ENCODE assay signal across 9 mouse cellular contexts in the genomic region with DNA sequence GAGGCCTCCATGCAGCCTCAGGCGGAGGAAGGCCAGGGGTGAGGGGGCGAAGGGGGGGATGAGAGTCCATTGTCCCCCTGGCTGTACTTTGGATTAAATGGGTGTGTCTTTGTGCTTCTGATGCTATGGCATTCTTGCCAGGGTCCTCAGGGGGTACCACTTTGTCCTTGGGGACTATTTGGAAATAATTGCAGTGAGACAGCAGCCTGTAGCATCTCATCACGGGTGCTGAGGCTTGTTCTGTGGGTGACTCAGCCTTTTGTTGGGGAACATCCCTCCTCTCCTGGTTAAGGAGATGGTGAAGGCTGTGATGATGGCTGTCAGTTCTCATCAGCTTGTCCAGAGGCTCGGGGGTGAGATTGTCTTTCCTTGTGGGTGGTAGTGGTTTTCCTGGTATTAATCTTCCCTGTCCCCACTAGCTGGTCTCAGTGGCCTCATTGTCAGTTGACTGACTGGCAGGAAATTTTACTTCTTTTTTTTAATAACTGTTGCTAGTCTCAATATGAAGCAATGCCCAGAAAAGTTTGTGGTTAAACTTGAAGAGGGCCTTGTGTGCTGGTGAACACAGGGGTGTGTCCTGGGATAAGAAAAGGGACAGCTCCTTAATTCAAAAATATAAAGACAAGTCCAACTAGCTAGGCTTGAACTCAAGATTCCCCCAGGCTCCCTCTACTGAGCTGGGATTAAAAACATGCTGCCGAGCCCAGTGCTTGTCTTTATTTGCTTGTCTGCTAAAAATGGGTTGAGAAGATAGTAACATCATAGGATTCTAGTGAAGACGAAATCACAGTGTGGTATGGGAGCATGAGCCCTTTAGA. TPM values are rescaled to one million over a fixed set of nuclear protein-coding genes. Genes with fewer than 3 reads are reported as not detected.
A peak's percentile ranks its signal among the peaks of the same experiment; 100 is the strongest.
DNase-seq lines count a peak whose midpoint lies in the region; ATAC-seq lines count a peak whose summit lies in the region.
"Had no signal": no experiment of that assay in that cellular context is flagged by ENCODE, and none has a peak within 500 bp of the region (broad histone marks: within the 10 kb centered on the region; RNA-seq: fewer than 3 reads in every experiment).

No protein-coding gene starts in this region.

- no peak overlapping the region for H3K27ac ChIP-seq in forebrain, embryonic 13.5 days
- peak overlapping the region; percentile 87 for H3K27ac ChIP-seq in liver, embryonic 15.5 days (replicated peaks)

- peak overlapping the region; percentile 96 for H3K4me2 ChIP-seq in forebrain, embryonic 13.5 days
- peak overlapping the region; percentile 98 for H3K4me2 ChIP-seq in liver, embryonic 15.5 days

- H3K9me3 ChIP-seq in forebrain, embryonic 13.5 days (replicated peaks): no peaks in the 10 kb centered on the region
- H3K9me3 ChIP-seq in liver, embryonic 15.5 days (replicated peaks): no peaks in the 10 kb centered on the region

- no peaks in the 10 kb centered on the region for H3K27me3 ChIP-seq in forebrain, embryonic 13.5 days
- no peaks in the 10 kb centered on the region for H3K27me3 ChIP-seq in liver, embryonic 15.5 days

- peaks cover 20% of the 10 kb centered on the region for H3K4me1 ChIP-seq in forebrain, embryonic 13.5 days
- peaks cover 47% of the 10 kb centered on the region for H3K4me1 ChIP-seq in liver, embryonic 15.5 days (replicated peaks)

- ATAC-seq in forebrain, embryonic 13.5 days: no peak
- no peak for ATAC-seq in liver, embryonic 15.5 days (ENCODE audit: insufficient read depth)

- peak overlapping the region; percentile 97 for H3K4me3 ChIP-seq in forebrain, embryonic 13.5 days
- H3K4me3 ChIP-seq in liver, embryonic 15.5 days (replicated peaks): peak overlapping the region; percentile 84

- H3K9ac ChIP-seq in forebrain, embryonic 13.5 days: peak overlapping the region; percentile 89
- H3K9ac ChIP-seq in liver, embryonic 15.5 days: peak overlapping the region; percentile 88

- peaks cover 28% of the 10 kb centered on the region for H3K36me3 ChIP-seq in forebrain, embryonic 13.5 days (ENCODE audit: poor library complexity, severe bottlenecking)
- peaks cover 30% of the 10 kb centered on the region for H3K36me3 ChIP-seq in liver, embryonic 15.5 days (replicated peaks)

- whole genome bisulfite sequencing in forebrain, embryonic 13.5 days: 35% methylated on average over 6 of the region's 6 CpGs
- 31% methylated on average over 6 of the region's 6 CpGs for WGBS in liver, embryonic 15.5 days (ENCODE audit: insufficient replicate concordance)

- peak; percentile 54 for DNase-seq in adrenal gland, adult 2 months
- no peak for DNase-seq in adrenal gland, adult 8-10 months
- DNase-seq in 416B (ENCODE audit: low read depth): peak; percentile 85
- no peak for DNase-seq in T-cell, adult 2 months (ENCODE audit: low spot score)
- no peak for DNase-seq in adrenal gland, postnatal 10 days
- no peak for DNase-seq in adrenal gland, adult 18-20 months (ENCODE audit: low spot score in 2 of 2)
- DNase-seq: B cell, adult 2 months had no signal

RNA-seq across cellular contexts. Expression of a gene that starts 2.3 kb away (rescaled TPM):
- 100 to 1,000 TPM; 804 to 889 TPM for total RNA-seq in adrenal gland, adult 2 months (2021)
- 521 and 639 TPM in 2 replicates for polyA plus RNA-seq in adrenal gland, adult 2 months (2012; rRNA removed)
- total RNA-seq in adrenal gland, adult 8-10 months (2022): 100 to 1,000 TPM; 650 to 931 (median 818) TPM
- 505 and 567 TPM in 2 replicates for polyA plus RNA-seq in forebrain, embryonic 13.5 days (2015; fragmentation: Nextera tagmentation; extraction: Ambion mirVana)
- polyA plus RNA-seq in liver, embryonic 15.5 days (2015; fragmentation: Nextera tagmentation; extraction: Ambion mirVana): 267 and 322 TPM in 2 replicates
- 100 to 1,000 TPM; 536 to 564 TPM for total RNA-seq in adrenal gland, postnatal 10 days (2021)
- 100 to 1,000 TPM; 774 to 926 TPM for total RNA-seq in adrenal gland, adult 18-20 months (2021)

RNA-seq across cellular contexts. Expression of a gene that starts 18.0 kb away (rescaled TPM):
- 10 to 100 TPM; 13.9 to 15.2 TPM for total RNA-seq in adrenal gland, adult 2 months (2021)
- 4.3 and 6.6 TPM in 2 replicates for polyA plus RNA-seq in adrenal gland, adult 2 months (2012; rRNA removed)
- 10 to 100 TPM; 15.8 to 17.9 (median 17.0) TPM for total RNA-seq in adrenal gland, adult 8-10 months (2022)
- 15.8 and 18.1 TPM in 2 replicates for polyA plus RNA-seq in forebrain, embryonic 13.5 days (2015; fragmentation: Nextera tagmentation; extraction: Ambion mirVana)
- polyA plus RNA-seq in liver, embryonic 15.5 days (2015; fragmentation: Nextera tagmentation; extraction: Ambion mirVana): 8.5 and 8.6 TPM in 2 replicates
- 10 to 100 TPM; 12.6 to 12.8 TPM for total RNA-seq in adrenal gland, postnatal 10 days (2021)
- total RNA-seq in adrenal gland, adult 18-20 months (2021): 10 to 100 TPM; 17.0 to 20.7 TPM

RNA-seq across cellular contexts. Expression of a gene that starts 19.2 kb away (rescaled TPM):
- total RNA-seq in adrenal gland, adult 2 months (2021): 10 to 100 TPM; 28.2 to 31.9 TPM
- polyA plus RNA-seq in adrenal gland, adult 2 months (2012; rRNA removed): 6.9 and 9.4 TPM in 2 replicates
- total RNA-seq in adrenal gland, adult 8-10 months (2022): 10 to 100 TPM; 26.6 to 34.0 (median 30.8) TPM
- polyA plus RNA-seq in forebrain, embryonic 13.5 days (2015; fragmentation: Nextera tagmentation; extraction: Ambion mirVana): 83.2 and 86.5 TPM in 2 replicates
- polyA plus RNA-seq in liver, embryonic 15.5 days (2015; fragmentation: Nextera tagmentation; extraction: Ambion mirVana): 29.2 and 31.4 TPM in 2 replicates
- total RNA-seq in adrenal gland, postnatal 10 days (2021): 10 to 100 TPM; 24.3 to 25.5 TPM
- 10 to 100 TPM; 25.8 to 26.8 TPM for total RNA-seq in adrenal gland, adult 18-20 months (2021)

RNA-seq across cellular contexts. Expression of a gene that starts 19.3 kb away (rescaled TPM):
- total RNA-seq in adrenal gland, adult 2 months (2021): 10 to 100 TPM; 26.0 to 26.2 TPM
- 56.9 and 73.6 TPM in 2 replicates for polyA plus RNA-seq in adrenal gland, adult 2 months (2012; rRNA removed)
- 10 to 100 TPM; 29.5 to 40.7 (median 34.8) TPM for total RNA-seq in adrenal gland, adult 8-10 months (2022)
- polyA plus RNA-seq in forebrain, embryonic 13.5 days (2015; fragmentation: Nextera tagmentation; extraction: Ambion mirVana): 86.5 and 96.5 TPM in 2 replicates
- polyA plus RNA-seq in liver, embryonic 15.5 days (2015; fragmentation: Nextera tagmentation; extraction: Ambion mirVana): 33.7 and 39.6 TPM in 2 replicates
- total RNA-seq in adrenal gland, postnatal 10 days (2021): 10 to 100 TPM; 30.7 to 36.7 TPM
- 10 to 100 TPM; 26.3 to 29.6 TPM for total RNA-seq in adrenal gland, adult 18-20 months (2021)

Comparison
In these comparisons a context has a peak if more than half of its experiments do, and no peak if none do; other contexts are left out.
1. DNase-seq: peak in adrenal gland, adult 2 months (single experiment) and 416B (single experiment); none in adrenal gland, adult 8-10 months (single experiment), T-cell, adult 2 months (single experiment), adrenal gland, postnatal 10 days (single experiment) and adrenal gland, adult 18-20 months (0 of 2).